Mouse (Mus musculus) heart, postnatal 0 days (tissue): ENCODE results near the gene Hba-a1. TPM values are rescaled to one million over a fixed set of nuclear protein-coding genes. Genes with fewer than 3 reads are reported as not detected.

ENCODE experiments used
- ATAC-seq: fragments of 200-750 bp; cut with Nextera tagmentation; 2 replicates; pipeline ENCODE4 v1.8.0; 2017; ENCODE audit warnings: low read depth, moderate number of reproducible peaks, moderate library complexity; ENCODE audit not compliant: insufficient read depth
- DNase-seq: peaks from one replicate; pipeline ENCODE4 v3.0.0-alpha.2; 2016; ENCODE audit warnings: low spot score
- H3K27ac ChIP-seq: fragments of 300-500 bp; sonication (generic); 2 replicates; pipeline ENCODE4 v1.5.1; 2014; ENCODE audit warnings: low read depth, mild to moderate bottlenecking
- H3K27me3 ChIP-seq: fragments of 300-500 bp; sonication (generic); 2 replicates; pipeline ENCODE4 v1.6.1; 2014; ENCODE audit warnings: low read length, mixed read lengths; ENCODE audit not compliant: control insufficient read depth, insufficient read depth
- H3K36me3 ChIP-seq: fragments of 300-500 bp; sonication (generic); replicated peaks from 2 replicates; pipeline ENCODE4 v1.6.1; 2014; ENCODE audit warnings: low read length, mixed read lengths; ENCODE audit not compliant: control insufficient read depth, insufficient read depth
- H3K4me1 ChIP-seq: fragments of 300-500 bp; sonication (generic); 2 replicates; pipeline ENCODE4 v1.6.1; 2014; ENCODE audit warnings: antibody characterized with exemption; ENCODE audit not compliant: control insufficient read depth, insufficient read depth
- H3K4me2 ChIP-seq: fragments of 300-500 bp; sonication (generic); 2 replicates; pipeline ENCODE4 v1.6.1; 2014; ENCODE audit warnings: low read depth, mild to moderate bottlenecking, low read length, moderate library complexity
- H3K4me3 ChIP-seq: fragments of 300-500 bp; sonication (generic); 2 replicates; pipeline ENCODE4 v1.5.1; 2014; ENCODE audit warnings: low read depth, low read length
- H3K9ac ChIP-seq: fragments of 300-500 bp; sonication (generic); replicated peaks from 2 replicates; pipeline ENCODE4 v1.6.1; 2014; ENCODE audit warnings: low read depth, low read length, mixed read lengths
- H3K9me3 ChIP-seq: fragments of 300-500 bp; sonication (generic); replicated peaks from 2 replicates; pipeline ENCODE4 v1.6.1; 2016; ENCODE audit warnings: low read length; ENCODE audit not compliant: control insufficient read depth
- CTCF ChIP-seq: IDR thresholded peaks from 2 replicates; pipeline ENCODE4 v1.5.1; 2016; ENCODE audit warnings: antibody characterized with exemption, control low read depth, low read depth
- EP300 ChIP-seq: IDR thresholded peaks from 2 replicates; pipeline ENCODE4 v1.6.1; 2016; ENCODE audit warnings: antibody characterized with exemption, low read depth
- WGBS: fragments of 180-500 bp; shearing (Covaris S2); extraction: QIAGEN DNeasy Blood & Tissue Kit; methylation state at CpG from one replicate; pipeline ENCODE4 v1.1.7; 2014; 5-methylcytosine and 5-hydroxymethylcytosine counted together
- polyA plus RNA-seq: library from polyadenylated mRNA; unstranded; fragments of >200 nt; fragmentation: Nextera tagmentation; extraction: Ambion mirVana; gene quantifications from 2 replicates; pipeline ENCODE4 v1.2.1, GENCODE M21; 2015
- total RNA-seq: library from RNA; depleted of rRNA; stranded (reverse); fragments of >200 nt; gene quantifications from 2 replicates; pipeline ENCODE4 v1.2.3, GENCODE M21; 2014; ENCODE audit warnings: low replicate concordance

The Hba-a1 gene
- total and polyA plus RNA-seq, 2 experiments from 2014 or later: 1,841 to 3,333 TPM

DNA sequence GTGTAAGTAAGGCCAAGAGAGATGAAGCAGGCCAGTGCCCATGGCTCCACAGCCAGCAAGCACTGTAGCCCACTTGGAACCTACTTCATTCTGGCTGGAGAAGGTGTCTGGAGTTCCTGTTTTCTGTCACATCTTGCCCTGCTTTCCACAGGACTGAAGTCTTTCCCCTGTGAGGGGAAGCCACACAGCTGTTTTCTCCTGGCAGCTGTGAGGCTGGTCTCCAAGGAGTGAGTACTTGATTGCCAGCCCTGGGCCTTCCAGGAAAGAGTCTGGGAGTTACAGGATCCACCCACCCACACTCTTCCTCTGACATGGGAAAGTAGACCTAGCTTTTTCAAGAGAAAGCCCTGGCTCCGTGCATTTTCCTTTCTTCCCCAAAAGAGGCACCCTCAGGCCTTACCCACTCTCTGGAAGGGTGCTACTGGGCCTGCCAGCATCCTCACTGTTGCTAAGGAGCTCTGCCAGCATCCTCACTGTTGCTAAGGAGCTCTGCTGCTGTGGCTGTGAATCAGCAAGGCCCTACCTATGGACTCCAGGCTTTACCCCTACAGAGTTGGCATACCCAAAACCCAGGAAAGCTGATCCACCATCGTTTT, 19.6 kb downstream of the Hba-a1 start:
- Histone ChIP-seq H3K9ac (no peak overlapping the region), H3K9me3 (no peaks in the 10 kb centered on the region), H3K27ac (no peak overlapping the region), H3K4me2 (no peak overlapping the region), H3K4me3 (no peak overlapping the region), H3K36me3 (no peaks in the 10 kb centered on the region), H3K4me1 (no peaks in the 10 kb centered on the region), H3K27me3 (no peaks in the 10 kb centered on the region)
- DNase-seq: no peak
- TF ChIP-seq EP300 (no peak), CTCF (no peak)
- 34% methylated on average over 2 of the region's 2 CpGs for WGBS
- no peak for ATAC-seq

DNA sequence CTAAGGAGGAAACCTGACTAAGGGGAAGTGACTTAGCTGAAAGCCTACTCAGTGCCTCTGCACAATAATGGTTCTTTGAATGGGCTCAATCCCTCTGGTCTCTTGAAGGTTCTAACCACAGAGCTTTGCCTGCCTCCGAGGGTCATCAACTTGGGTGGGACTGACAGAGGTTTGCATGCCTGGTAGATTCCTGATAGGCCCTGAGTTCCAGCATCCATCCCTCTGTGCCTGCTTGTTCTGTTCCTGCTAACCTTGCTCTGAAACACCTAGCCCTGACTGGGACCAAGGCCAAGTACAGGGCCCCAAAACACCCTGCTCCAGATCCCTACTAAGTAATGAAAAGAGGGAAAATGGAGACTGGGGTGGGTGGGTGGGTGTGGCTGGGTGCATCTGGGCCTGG, 20.1 kb downstream of the Hba-a1 start:
- DNase-seq: no peak
- TF ChIP-seq EP300: no peak
- no peak for TF ChIP-seq CTCF
- 70% methylated on average over 1 of the region's 1 CpGs for WGBS
- H3K27ac ChIP-seq: no peak overlapping the region
- H3K4me2 ChIP-seq: no peak overlapping the region
- ATAC-seq: no peak
- H3K36me3 ChIP-seq: no peaks in the 10 kb centered on the region
- no peak overlapping the region for H3K4me3 ChIP-seq
- H3K4me1 ChIP-seq: no peaks in the 10 kb centered on the region
- H3K9ac ChIP-seq: no peak overlapping the region
- H3K27me3 ChIP-seq: no peaks in the 10 kb centered on the region
- H3K9me3 ChIP-seq: no peaks in the 10 kb centered on the region

- no peak overlapping the region for H3K4me3 ChIP-seq
- DNase-seq (no peak), ATAC-seq (no peak)
- no peaks in the 10 kb centered on the region for H3K9me3 ChIP-seq
- no peak overlapping the region for H3K4me2 ChIP-seq
- no peaks in the 10 kb centered on the region for H3K36me3 ChIP-seq
- 92% methylated on average over 1 of the region's 1 CpGs for WGBS
- no peak overlapping the region for H3K9ac ChIP-seq
- no peaks in the 10 kb centered on the region for H3K4me1 ChIP-seq
- H3K27ac ChIP-seq: no peak overlapping the region
- no peaks in the 10 kb centered on the region for H3K27me3 ChIP-seq
- TF ChIP-seq CTCF: no peak
- no peak for TF ChIP-seq EP300
Observed at GRCm38 (mm10) chr11:32307006-32307405, 23.7 kb downstream of the Hba-a1 start.

DNA sequence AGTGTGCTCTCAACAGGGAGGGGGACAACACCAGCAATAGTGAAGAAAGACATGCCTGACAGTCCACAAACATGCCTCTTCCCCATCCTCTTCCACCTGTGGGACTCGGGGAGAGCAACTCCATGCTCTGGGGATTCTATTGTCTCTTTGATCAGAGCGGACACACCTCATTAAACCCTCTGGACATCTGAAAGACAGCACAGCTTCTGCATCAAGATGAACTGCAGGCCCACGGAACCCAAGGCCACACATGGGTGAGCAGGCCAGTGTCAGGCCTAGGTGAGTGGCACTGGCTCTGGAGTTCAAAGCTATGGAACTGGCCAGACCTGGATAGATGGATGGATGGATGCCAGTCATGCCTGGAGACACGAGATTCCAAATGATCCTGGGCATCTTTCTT, 26.1 kb downstream of the Hba-a1 start:
- Histone ChIP-seq H3K9me3 (no peaks in the 10 kb centered on the region), H3K27ac (no peak overlapping the region), H3K27me3 (no peaks in the 10 kb centered on the region), H3K4me2 (no peak overlapping the region), H3K36me3 (no peaks in the 10 kb centered on the region), H3K4me3 (no peak overlapping the region), H3K4me1 (no peaks in the 10 kb centered on the region), H3K9ac (no peak overlapping the region)
- no peak for DNase-seq
- WGBS: 63% methylated on average over 4 of the region's 4 CpGs
- ATAC-seq: no peak
- no peak for TF ChIP-seq EP300
- TF ChIP-seq CTCF: no peak

DNA sequence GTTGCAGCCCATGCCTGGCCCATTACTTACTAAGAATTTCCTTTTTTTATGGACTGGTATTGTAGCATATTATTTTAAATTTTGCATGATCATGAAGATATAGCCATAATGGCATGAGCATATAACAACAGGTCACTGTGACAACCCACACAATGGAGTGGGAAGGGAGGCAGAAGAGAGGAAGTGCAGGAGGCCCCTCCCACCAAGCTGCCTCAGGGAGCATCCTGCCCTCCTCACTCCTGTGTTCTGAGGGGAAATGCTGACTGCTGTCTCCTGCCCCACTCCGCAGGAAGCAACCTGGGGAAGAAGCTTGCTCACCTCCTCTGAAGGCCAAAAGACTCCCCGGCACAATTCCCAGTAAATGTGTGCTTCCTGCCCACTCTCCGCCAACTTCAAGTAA, 26.6 kb downstream of the Hba-a1 start:
- DNase-seq: no peak
- H3K9me3 ChIP-seq: no peaks in the 10 kb centered on the region
- TF ChIP-seq EP300 (no peak), CTCF (no peak)
- no peaks in the 10 kb centered on the region for H3K27me3 ChIP-seq
- WGBS: 72% methylated on average over 3 of the region's 3 CpGs
- H3K36me3 ChIP-seq: no peaks in the 10 kb centered on the region
- H3K4me1 ChIP-seq: no peaks in the 10 kb centered on the region
- H3K27ac ChIP-seq: no peak overlapping the region
- no peak overlapping the region for H3K4me3 ChIP-seq
- ATAC-seq: no peak
- no peak overlapping the region for H3K9ac ChIP-seq
- H3K4me2 ChIP-seq: no peak overlapping the region

- TF ChIP-seq CTCF (no peak), EP300 (no peak)
- no peak for ATAC-seq
- DNase-seq: no peak
Observed at GRCm38 (mm10) chr11:32316009-32316408, 32.7 kb downstream of the Hba-a1 start.

More at GRCm38 (mm10) chr11:32316009-32316408, 32.7 kb downstream of the Hba-a1 start:
- H3K4me3 ChIP-seq: no peak overlapping the region
- H3K9ac ChIP-seq: no peak overlapping the region
- H3K4me1 ChIP-seq: no peaks in the 10 kb centered on the region
- no peaks in the 10 kb centered on the region for H3K27me3 ChIP-seq
- no peaks in the 10 kb centered on the region for H3K9me3 ChIP-seq
- no peaks in the 10 kb centered on the region for H3K36me3 ChIP-seq
- H3K27ac ChIP-seq: no peak overlapping the region
- no peak overlapping the region for H3K4me2 ChIP-seq
- WGBS: 80% methylated on average over 3 of the region's 3 CpGs
